Mouse (Mus musculus) cerebellum, adult 2 months (tissue): ENCODE data around the gene Rps19bp1.

ENCODE experiments used
- CTCF ChIP-seq: fragments of 200-500 bp; IDR thresholded peaks from 2 replicates; pipeline ENCODE4 v1.5.1; 2011; ENCODE audit warnings: low read depth, mild to moderate bottlenecking, control low read depth, low read length, moderate library complexity, borderline replicate concordance; ENCODE audit not compliant: insufficient read depth
- POLR2A ChIP-seq: fragments of 200-500 bp; IDR thresholded peaks from 2 replicates; pipeline ENCODE4 v1.6.1; 2011; ENCODE audit warnings: low read length, control low read depth, borderline replicate concordance; ENCODE audit not compliant: insufficient read depth

DNA sequence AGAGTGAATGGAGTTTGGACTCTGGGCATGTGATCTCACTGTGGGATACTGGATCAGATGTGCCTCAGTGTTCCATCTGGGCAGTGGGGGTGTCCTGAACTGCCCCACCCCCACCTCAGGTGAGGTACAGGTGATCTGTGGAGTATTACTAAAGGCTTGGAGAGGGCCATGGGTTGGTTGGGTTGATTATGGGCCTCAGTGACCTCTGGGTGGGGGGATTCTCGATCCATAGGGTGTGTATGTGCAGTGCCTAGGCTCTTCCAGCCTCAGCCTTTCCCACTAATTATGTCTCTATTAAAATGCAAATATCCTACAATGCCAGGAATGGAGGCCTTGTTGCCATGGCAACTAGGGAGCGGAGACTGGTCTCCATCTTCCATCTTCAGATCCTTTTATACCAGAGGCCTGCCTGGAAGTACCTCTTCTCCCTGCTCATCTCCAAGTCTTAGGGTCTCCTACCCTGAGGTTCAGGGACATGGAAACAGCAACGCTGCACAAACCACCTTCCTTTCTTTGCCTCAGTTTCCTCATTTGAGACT is 7.8 kb upstream of the Rps19bp1 start:
- TF ChIP-seq POLR2A (no peak), CTCF (no peak)
